ENCODE assay signal across 8 mouse cellular contexts in genomic region chr3:55780120-55781070, GRCm38 (mm10). TPM values are rescaled to one million over a fixed set of nuclear protein-coding genes. Genes with fewer than 3 reads are reported as not detected.
DNase-seq lines count a peak whose midpoint lies in the region; ATAC-seq and TF ChIP-seq lines count a peak whose summit lies in the region.

No protein-coding gene starts in this region.

- peak overlapping the region; percentile 18; the same call in 1 of the 2 replicates for H3K4me3 ChIP-seq in heart, adult 2 months
- peak overlapping the region; percentile 35 for H3K4me3 ChIP-seq in embryonic facial prominence, embryonic 11.5 days (ENCODE audit: low read depth, low read length)
- peak overlapping the region; percentile 70 for H3K4me3 ChIP-seq in midbrain, embryonic 12.5 days

- no peaks in the 10 kb centered on the region; the same call in 1 of the 2 replicates for H3K4me1 ChIP-seq in heart, adult 2 months (ENCODE audit: control insufficient read depth, insufficient read depth, low read length)
- peaks cover 3% of the 10 kb centered on the region; the same call in 1 of the 2 replicates for H3K4me1 ChIP-seq in embryonic facial prominence, embryonic 11.5 days (ENCODE audit: control insufficient read depth, insufficient read depth, low read length)
- peaks cover 44% of the 10 kb centered on the region for H3K4me1 ChIP-seq in midbrain, embryonic 12.5 days

- H3K4me2 ChIP-seq in embryonic facial prominence, embryonic 11.5 days (ENCODE audit: low read depth, low read length), result peak overlapping the region; percentile 81
- peak overlapping the region; percentile 60 for H3K4me2 ChIP-seq in midbrain, embryonic 12.5 days (replicated peaks)

- peak; percentile 60 for ATAC-seq in embryonic facial prominence, embryonic 11.5 days (replicated peaks; ENCODE audit: insufficient number of reproducible peaks, low FRiP score, low TSS enrichment, low read depth)
- peak; percentile 71 for ATAC-seq in midbrain, embryonic 12.5 days (ENCODE audit: low FRiP score, low read depth)

- peak; percentile 18 to 36 for DNase-seq in heart, adult 2 months
- DNase-seq in heart, adult 8-10 months (ENCODE audit: low spot score), result no peak
- DNase-seq in Muller cell, postnatal 12 days (ENCODE audit: inconsistent ontology term), result peak; percentile 77
- DNase-seq in embryonic facial prominence, embryonic 11.5 days (ENCODE audit: low spot score), result peak; percentile 56
- peak; percentile 26 to 33 for DNase-seq in heart, postnatal 10 days
- DNase-seq in thymus, postnatal 25 days, result no peak
- DNase-seq in right cerebral cortex, adult 18-20 months, result no peak

- TF ChIP-seq POLR2A in heart, adult 2 months (IDR thresholded peaks at IDR 0.05; ENCODE audit: insufficient read depth, low read depth, low read length), result no peak

- no peak overlapping the region for H3K27ac ChIP-seq in heart, adult 2 months
- H3K27ac ChIP-seq in embryonic facial prominence, embryonic 11.5 days (replicated peaks; ENCODE audit: low read depth, low read length), result peak overlapping the region; percentile 48
- H3K27ac ChIP-seq in midbrain, embryonic 12.5 days (replicated peaks), result peak overlapping the region; percentile 91

- no peak for TF ChIP-seq EP300 in heart, adult 2 months (IDR thresholded peaks at IDR 0.05; ENCODE audit: insufficient read depth, low read depth, low read length)

- H3K36me3 ChIP-seq in heart, adult 2 months (ENCODE audit: control insufficient read depth, insufficient read depth, low read length), result no peaks in the 10 kb centered on the region
- no peaks in the 10 kb centered on the region for H3K36me3 ChIP-seq in embryonic facial prominence, embryonic 11.5 days (replicated peaks; ENCODE audit: control insufficient read depth, insufficient read depth, low read depth, low read length)
- H3K36me3 ChIP-seq in midbrain, embryonic 12.5 days, result no peaks in the 10 kb centered on the region

- peaks cover 2% of the 10 kb centered on the region; the same call in 1 of the 2 replicates for H3K27me3 ChIP-seq in heart, adult 2 months (ENCODE audit: control insufficient read depth, insufficient read depth, low read length)
- H3K27me3 ChIP-seq in embryonic facial prominence, embryonic 11.5 days (ENCODE audit: control insufficient read depth, insufficient read depth, low read length), result peaks cover 2% of the 10 kb centered on the region; the same call in 1 of the 2 replicates
- H3K27me3 ChIP-seq in midbrain, embryonic 12.5 days, result peaks cover 22% of the 10 kb centered on the region; the same call in 1 of the 2 replicates

- intact Hi-C loops in heart, adult 2 months (cut with DNase I), result loop anchor here (10.0 kb wide), 2 partner anchors 256 to 406 kb away; no protein-coding TSS in a partner anchor
- intact Hi-C loops in heart, postnatal 10 days (cut with DNase I), result no loop called here

- no peak overlapping the region for H3K9ac ChIP-seq in heart, adult 2 months (ENCODE audit: low read depth, low read length)
- H3K9ac ChIP-seq in embryonic facial prominence, embryonic 11.5 days (replicated peaks; ENCODE audit: low read length), result peak overlapping the region; percentile 67
- peak overlapping the region; percentile 69 for H3K9ac ChIP-seq in midbrain, embryonic 12.5 days (replicated peaks)

- no peak for TF ChIP-seq CTCF in heart, adult 2 months (IDR thresholded peaks at IDR 0.05)

- WGBS in heart, adult 2 months, result 49% methylated on average over 53 of the region's 53 CpGs
- WGBS in embryonic facial prominence, embryonic 11.5 days, result under 1% methylated on average over 53 of the region's 53 CpGs
- WGBS in midbrain, embryonic 12.5 days, result under 1% methylated on average over 53 of the region's 53 CpGs

- no peaks in the 10 kb centered on the region for H3K79me2 ChIP-seq in heart, adult 2 months (replicated peaks; ENCODE audit: control insufficient read depth, insufficient read depth, low read length)

- no peaks in the 10 kb centered on the region for H3K9me3 ChIP-seq in embryonic facial prominence, embryonic 11.5 days (replicated peaks; ENCODE audit: control insufficient read depth, low read length)
- no peaks in the 10 kb centered on the region for H3K9me3 ChIP-seq in midbrain, embryonic 12.5 days

RNA-seq across cellular contexts. Expression of gene Mab21l1, which starts 1.9 kb away (rescaled TPM):
- total RNA-seq in heart, adult 2 months (2021), result under 1 TPM; 0.09 to 0.13 TPM
- polyA plus RNA-seq in heart, adult 2 months (2012; rRNA removed), result 0.09 and 0.16 TPM in 2 replicates
- total RNA-seq in heart, adult 8-10 months (2022), result under 1 TPM in 1 of 4 experiments, not detected in 3; 0.12 TPM
- 68.3 and 76.1 TPM in 2 replicates for polyA plus RNA-seq in embryonic facial prominence, embryonic 11.5 days (2014; fragmentation: Nextera tagmentation; extraction: Ambion mirVana)
- total RNA-seq in heart, postnatal 10 days (2021), result under 1 TPM; 0.10 TPM
- 148 and 164 TPM in 2 replicates for polyA plus RNA-seq in midbrain, embryonic 12.5 days (2016; fragmentation: Nextera tagmentation; extraction: Ambion mirVana)

Comparison
In these comparisons a context has a peak if more than half of its experiments do, and no peak if none do; other contexts are left out.
1. DNase-seq: peak in heart, adult 2 months (2 of 2), Muller cell, postnatal 12 days (single experiment), embryonic facial prominence, embryonic 11.5 days (single experiment) and heart, postnatal 10 days (2 of 2); none in heart, adult 8-10 months (single experiment), thymus, postnatal 25 days (single experiment) and right cerebral cortex, adult 18-20 months (single experiment).
2. H3K4me3 ChIP-seq: peak in every context shown above with its lines; median percentile 70 in midbrain, embryonic 12.5 days; 35 in embryonic facial prominence, embryonic 11.5 days; 18 in heart, adult 2 months.